In the genomic region with DNA sequence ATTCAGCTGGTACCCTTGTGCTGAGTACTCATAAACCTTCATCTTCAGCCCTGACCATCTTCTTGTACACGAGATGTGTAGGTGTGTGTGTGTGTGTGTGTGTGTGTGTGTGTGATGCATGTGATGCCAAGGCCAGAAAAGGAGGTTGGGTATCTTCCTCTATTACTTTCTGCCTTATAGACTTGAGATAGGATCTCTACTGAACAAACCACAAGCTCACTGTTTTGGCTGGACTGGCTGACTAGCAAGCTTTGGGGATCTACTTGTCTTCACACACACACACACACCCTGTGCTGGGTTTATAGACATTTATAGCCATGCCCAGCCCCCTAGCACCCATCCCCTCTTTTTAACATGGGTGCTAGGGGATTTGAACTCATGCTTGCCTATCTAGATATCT, we compare ENCODE assay signal across 19 mouse cellular contexts.
"Had no signal": no experiment of that assay in that cellular context is flagged by ENCODE, and none has a peak within 500 bp of the region (broad histone marks: within the 10 kb centered on the region; RNA-seq: fewer than 3 reads in every experiment).

No protein-coding gene starts in this region.

- H3K9me3 ChIP-seq: limb, embryonic 12.5 days; limb, embryonic 15.5 days; megakaryocyte, embryonic 14.5 days; midbrain, embryonic 15.5 days; neural tube, embryonic 13.5 days had no signal

- H3K9ac ChIP-seq: limb, embryonic 12.5 days; limb, embryonic 15.5 days; liver, embryonic 14.5 days; midbrain, embryonic 15.5 days; neural tube, embryonic 13.5 days had no signal

- DNase-seq: kidney, adult 2 months; kidney, postnatal 36 days; layer of hippocampus, postnatal 36 days; lung, adult 18-20 months; right cerebral cortex, postnatal 14 days; right cerebral cortex, postnatal 4 days; thymus, postnatal 36 days had no signal

- H3K4me3 ChIP-seq: left cerebral cortex, adult 2 months; limb, embryonic 12.5 days; limb, embryonic 15.5 days; midbrain, embryonic 15.5 days; neural tube, embryonic 13.5 days had no signal

- H3K4me2 ChIP-seq: limb, embryonic 12.5 days; limb, embryonic 15.5 days; liver, embryonic 11.5 days; midbrain, embryonic 11.5 days; midbrain, embryonic 15.5 days; neural tube, embryonic 13.5 days had no signal

- H3K36me3 ChIP-seq: limb, embryonic 12.5 days; limb, embryonic 15.5 days; midbrain, embryonic 15.5 days; neural tube, embryonic 13.5 days had no signal

- H3K27me3 ChIP-seq: limb, embryonic 12.5 days; limb, embryonic 15.5 days; midbrain, embryonic 15.5 days; neural tube, embryonic 13.5 days had no signal

- H3K27ac ChIP-seq: kidney, postnatal 0 days; left cerebral cortex, adult 2 months; limb, embryonic 12.5 days; limb, embryonic 15.5 days; liver, embryonic 14.5 days; macrophage; midbrain, embryonic 15.5 days; neural tube, embryonic 13.5 days had no signal

- ATAC-seq: intestine, embryonic 16.5 days; midbrain, embryonic 15.5 days had no signal
